In genomic region chr7:138940256-138940611, GRCm38 (mm10) we compare ENCODE assay signal across 8 mouse cellular contexts. TPM values are rescaled to one million over a fixed set of nuclear protein-coding genes. Genes with fewer than 3 reads are reported as not detected.
DNase-seq lines count a peak whose midpoint lies in the region; ATAC-seq and TF ChIP-seq lines count a peak whose summit lies in the region.

No protein-coding gene starts in this region.

- H3K9me3 ChIP-seq in forebrain, embryonic 16.5 days (ENCODE audit: control insufficient read depth, low read length) = no peaks in the 10 kb centered on the region; the same call in 1 of the 2 replicates
- H3K9me3 ChIP-seq in liver, postnatal 0 days (ENCODE audit: low read length) = peaks cover 5% of the 10 kb centered on the region; the same call in 1 of the 2 replicates
- no peaks in the 10 kb centered on the region for H3K9me3 ChIP-seq in stomach, embryonic 14.5 days (ENCODE audit: control insufficient read depth, low read depth, low read length)

- DNase-seq in heart, adult 11 months = peak; percentile 75
- DNase-seq in heart, adult 9 months (ENCODE audit: low spot score in 2 of 2) = no peak
- peak; percentile 64 to 72 for DNase-seq in layer of hippocampus, adult 18-20 months (ENCODE audit: low spot score in 2 of 2)
- no peak for DNase-seq in liver, postnatal 0 days
- no peak for DNase-seq in ovary, adult 18-20 months (ENCODE audit: low spot score)

- no peak for TF ChIP-seq EP300 in liver, postnatal 0 days (IDR thresholded peaks at IDR 0.05; ENCODE audit: low read depth)

- H3K4me1 ChIP-seq in forebrain, embryonic 16.5 days (replicated peaks; ENCODE audit: control insufficient read depth, insufficient read depth, low read length) = peaks cover 10% of the 10 kb centered on the region
- no peaks in the 10 kb centered on the region for H3K4me1 ChIP-seq in liver, postnatal 0 days (ENCODE audit: insufficient read depth)
- peaks cover 3% of the 10 kb centered on the region; the same call in 1 of the 2 replicates for H3K4me1 ChIP-seq in stomach, embryonic 14.5 days (ENCODE audit: control insufficient read depth, insufficient read depth, low read length)

- TF ChIP-seq CTCF in liver, postnatal 0 days (IDR thresholded peaks at IDR 0.05; ENCODE audit: low read depth) = no peak

- H3K4me2 ChIP-seq in forebrain, embryonic 16.5 days (ENCODE audit: low read length) = peak overlapping the region; percentile 80
- H3K4me2 ChIP-seq in liver, postnatal 0 days (ENCODE audit: low read depth, low read length) = peak overlapping the region; percentile 48
- H3K4me2 ChIP-seq in stomach, embryonic 14.5 days (replicated peaks; ENCODE audit: low read depth, low read length) = peak overlapping the region; percentile 76

- 1% methylated on average over 17 of the region's 17 CpGs for WGBS in forebrain, embryonic 16.5 days
- 2% methylated on average over 17 of the region's 17 CpGs for WGBS in liver, postnatal 0 days (ENCODE audit: insufficient replicate concordance)
- 2% methylated on average over 17 of the region's 17 CpGs for WGBS in stomach, embryonic 14.5 days

- peak; percentile 49; the same call in 1 of the 2 replicates for ATAC-seq in cerebellum, adult (ENCODE audit: insufficient number of reproducible peaks, low FRiP score, low TSS enrichment)
- ATAC-seq in forebrain, embryonic 16.5 days = peak; percentile 74
- ATAC-seq in liver, postnatal 0 days = no peak
- no peak for ATAC-seq in stomach, embryonic 14.5 days (ENCODE audit: insufficient number of reproducible peaks, insufficient read depth, low FRiP score, low read depth)

- H3K27me3 ChIP-seq in forebrain, embryonic 16.5 days (replicated peaks; ENCODE audit: control insufficient read depth, insufficient read depth, low read length) = peaks cover 41% of the 10 kb centered on the region
- H3K27me3 ChIP-seq in liver, postnatal 0 days (ENCODE audit: insufficient read depth, low read length) = peaks cover 47% of the 10 kb centered on the region
- peaks cover 31% of the 10 kb centered on the region for H3K27me3 ChIP-seq in stomach, embryonic 14.5 days (ENCODE audit: control insufficient read depth, insufficient read depth, low read length)

- no peaks in the 10 kb centered on the region for H3K36me3 ChIP-seq in forebrain, embryonic 16.5 days (ENCODE audit: control insufficient read depth, insufficient read depth)
- H3K36me3 ChIP-seq in liver, postnatal 0 days (replicated peaks; ENCODE audit: insufficient read depth, low read length) = no peaks in the 10 kb centered on the region
- no peaks in the 10 kb centered on the region for H3K36me3 ChIP-seq in stomach, embryonic 14.5 days (ENCODE audit: control insufficient read depth, insufficient read depth, low read length)

- no peak overlapping the region; the same call in 1 of the 2 replicates for H3K27ac ChIP-seq in forebrain, embryonic 16.5 days (ENCODE audit: low read length)
- H3K27ac ChIP-seq in liver, postnatal 0 days (ENCODE audit: low read depth) = no peak overlapping the region
- H3K27ac ChIP-seq in stomach, embryonic 14.5 days (ENCODE audit: low read length) = no peak overlapping the region

- H3K4me3 ChIP-seq in forebrain, embryonic 16.5 days (replicated peaks; ENCODE audit: low read length) = peak overlapping the region; percentile 57
- H3K4me3 ChIP-seq in liver, postnatal 0 days (ENCODE audit: low read depth, low read length) = peak overlapping the region; percentile 21; the same call in 1 of the 2 replicates
- peak overlapping the region; percentile 40 for H3K4me3 ChIP-seq in stomach, embryonic 14.5 days (ENCODE audit: low read depth, low read length)

- H3K9ac ChIP-seq in forebrain, embryonic 16.5 days (replicated peaks; ENCODE audit: low read depth, low read length) = peak overlapping the region; percentile 62
- H3K9ac ChIP-seq in liver, postnatal 0 days (replicated peaks) = no peak overlapping the region
- H3K9ac ChIP-seq in stomach, embryonic 14.5 days (replicated peaks; ENCODE audit: low read depth, low read length) = no peak overlapping the region

RNA-seq across cellular contexts. Expression of gene Jakmip3, which starts 0.3 kb away (rescaled TPM):
- 8.4 and 10.6 TPM in 2 replicates for polyA plus RNA-seq in forebrain, embryonic 16.5 days (2015; fragmentation: Nextera tagmentation; extraction: Ambion mirVana)
- total RNA-seq in layer of hippocampus, adult 18-20 months (2021) = 10 to 100 TPM; 46.4 to 47.8 TPM
- polyA plus RNA-seq in liver, postnatal 0 days (2015; fragmentation: Nextera tagmentation; extraction: Ambion mirVana) = not detected in 2 replicates
- 0.12 and 0.21 TPM in 2 replicates for polyA plus RNA-seq in stomach, embryonic 14.5 days (2014; fragmentation: Nextera tagmentation; extraction: Ambion mirVana)

RNA-seq across cellular contexts. Expression of gene Bnip3, which starts 30.9 kb away (rescaled TPM):
- polyA plus RNA-seq in forebrain, embryonic 16.5 days (2015; fragmentation: Nextera tagmentation; extraction: Ambion mirVana) = 88.9 and 97.8 TPM in 2 replicates
- 100 to 1,000 TPM; 103 to 113 TPM for total RNA-seq in layer of hippocampus, adult 18-20 months (2021)
- polyA plus RNA-seq in liver, postnatal 0 days (2015; fragmentation: Nextera tagmentation; extraction: Ambion mirVana) = 171 and 190 TPM in 2 replicates
- polyA plus RNA-seq in stomach, embryonic 14.5 days (2014; fragmentation: Nextera tagmentation; extraction: Ambion mirVana) = 118 and 147 TPM in 2 replicates

Comparison
In these comparisons a context has a peak if more than half of its experiments do, and no peak if none do; other contexts are left out.
1. DNase-seq: peak in heart, adult 11 months (single experiment) and layer of hippocampus, adult 18-20 months (2 of 2); none in heart, adult 9 months (0 of 2), liver, postnatal 0 days (single experiment) and ovary, adult 18-20 months (single experiment).
2. ATAC-seq: peak in cerebellum, adult (single experiment) and forebrain, embryonic 16.5 days (single experiment); none in liver, postnatal 0 days (single experiment) and stomach, embryonic 14.5 days (single experiment).
3. Peak in every context shown above with its lines, with median percentiles within 50 percentile points of each other: H3K4me2 ChIP-seq and H3K4me3 ChIP-seq.